Mouse (Mus musculus) myocyte (in vitro differentiated cells): ENCODE data around the gene Auts2.

Experiments
- CEBPB ChIP-seq: IDR thresholded peaks from 2 replicates; pipeline ENCODE4 v1.6.1; 2011; ENCODE audit warnings: mild to moderate bottlenecking, moderate library complexity; ENCODE audit not compliant: poor library complexity, insufficient read depth, severe bottlenecking
- E2F4 ChIP-seq: IDR thresholded peaks from one replicate; pipeline ENCODE4 v1.6.1; 2011; ENCODE audit warnings: mild to moderate bottlenecking, control low read depth, moderate library complexity; ENCODE audit not compliant: insufficient read depth
- MAX ChIP-seq: IDR thresholded peaks from one replicate; pipeline ENCODE4 v1.6.1; 2011; ENCODE audit warnings: low read depth, mild to moderate bottlenecking, control low read depth
- MYOD1 ChIP-seq, 3 experiments: IDR thresholded peaks; one replicate each; pipeline ENCODE4 v1.6.1; 2011; ENCODE audit warnings: control low read depth in 2 of 3, low read depth in 2 of 3, mild to moderate bottlenecking in 2 of 3, moderate library complexity in 1 of 3; ENCODE audit not compliant: insufficient read length in 2 of 3, control insufficient read depth in 1 of 3
- MYOG ChIP-seq, 3 experiments: IDR thresholded peaks; one replicate each; pipeline ENCODE4 v1.6.1; 2011; ENCODE audit warnings: control low read depth in 2 of 3, low read depth in 2 of 3, mild to moderate bottlenecking in 2 of 3; ENCODE audit not compliant: insufficient read length in 2 of 3, control insufficient read depth in 1 of 3, insufficient read depth in 1 of 3
- POLR2A ChIP-seq: IDR thresholded peaks from one replicate; pipeline ENCODE4 v1.6.1; 2011; ENCODE audit warnings: low read depth, mild to moderate bottlenecking, control low read depth, moderate library complexity; ENCODE audit not compliant: insufficient read length
- SRF ChIP-seq: IDR thresholded peaks from one replicate; pipeline ENCODE4 v1.6.1; 2011; ENCODE audit warnings: low read depth; ENCODE audit not compliant: control insufficient read depth, insufficient read length
- TCF12 ChIP-seq: IDR thresholded peaks from one replicate; pipeline ENCODE4 v1.6.1; 2011; ENCODE audit warnings: mild to moderate bottlenecking, control low read depth; ENCODE audit not compliant: poor library complexity, insufficient read depth, severe bottlenecking
- TCF3 ChIP-seq: IDR thresholded peaks from one replicate; pipeline ENCODE4 v1.6.1; 2011; ENCODE audit warnings: low read depth, control low read depth; ENCODE audit not compliant: insufficient read length
- USF1 ChIP-seq: IDR thresholded peaks from one replicate; pipeline ENCODE4 v1.6.1; 2011; ENCODE audit warnings: low read depth, mild to moderate bottlenecking, control low read depth, moderate library complexity

DNA sequence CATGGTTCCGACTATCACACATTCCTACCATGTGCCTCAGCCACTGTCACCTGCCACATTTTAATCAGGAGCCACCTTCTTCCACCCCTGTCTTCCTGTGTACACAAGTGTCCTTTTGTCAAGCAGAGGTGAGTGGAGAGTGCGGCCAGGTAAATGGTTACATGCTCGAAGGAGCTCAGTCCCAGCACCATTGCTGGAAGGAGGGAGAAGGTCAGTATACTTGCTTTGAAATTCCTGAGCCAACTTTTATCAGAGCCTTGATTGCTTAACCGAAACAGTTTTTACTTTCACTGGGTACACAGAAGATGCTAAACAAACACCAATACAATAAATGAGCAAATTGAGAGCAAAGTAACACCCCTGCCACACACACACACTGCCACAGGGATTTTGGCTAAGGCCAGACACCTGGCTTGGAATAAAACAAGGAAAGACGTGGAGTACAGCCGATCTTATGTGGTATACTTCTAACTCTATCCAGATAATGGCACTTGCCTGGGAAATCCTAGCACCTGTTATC lies 953.1 kb downstream of the Auts2 start:
- TF ChIP-seq CEBPB (no peak), MYOG (IDR thresholded peaks at IDR 0.05; ENCODE audit: control insufficient read depth in 1 of 3, insufficient read depth in 1 of 3, insufficient read length in 2 of 3, low read depth in 2 of 3) (no peak), POLR2A (no peak), USF1 (no peak), MAX (no peak), TCF12 (no peak), MYOD1 (IDR thresholded peaks at IDR 0.05; ENCODE audit: control insufficient read depth in 1 of 3, insufficient read length in 2 of 3, low read depth in 2 of 3) (no peak), SRF (no peak), E2F4 (no peak), TCF3 (no peak)
